Mouse (Mus musculus): Measurements from ENCODE around the gene Adora2b.

DNA sequence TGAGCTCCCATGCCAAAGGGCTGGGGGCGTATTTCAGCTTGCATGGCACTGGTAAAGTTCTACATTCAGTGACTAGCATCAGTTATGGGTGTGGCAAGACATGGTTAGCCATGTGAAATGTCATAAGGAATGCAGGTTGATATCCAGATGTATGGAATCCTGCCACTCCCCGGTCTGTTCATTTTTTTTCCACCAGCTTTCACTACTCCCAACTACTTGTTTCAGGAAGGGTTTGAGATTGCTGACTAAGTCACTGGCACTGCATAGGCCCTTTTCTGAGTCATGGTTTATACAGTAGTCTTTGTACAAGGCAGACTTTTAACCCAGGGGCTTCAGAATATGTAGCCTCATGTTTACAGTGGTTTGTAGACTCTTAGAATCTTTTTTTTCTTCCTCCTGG lies 60.5 kb downstream of the Adora2b start:
- no peak for TF ChIP-seq GATA1 (IDR thresholded peaks at IDR 0.05; ENCODE audit: borderline replicate concordance, low read length)
- TF ChIP-seq FLI1 (IDR thresholded peaks at IDR 0.05; ENCODE audit: low read length) = no peak

Measured in megakaryocyte, embryonic 14.5 days (primary cell).